Mouse (Mus musculus) A20 (cell line): ENCODE data around the gene Gm20696.

ENCODE experiments used
- DNase-seq: peaks from one replicate; pipeline ENCODE4 v3.0.0-alpha.2; 2011; ENCODE audit warnings: low read depth, low spot score

The Gm20696 gene

DNA sequence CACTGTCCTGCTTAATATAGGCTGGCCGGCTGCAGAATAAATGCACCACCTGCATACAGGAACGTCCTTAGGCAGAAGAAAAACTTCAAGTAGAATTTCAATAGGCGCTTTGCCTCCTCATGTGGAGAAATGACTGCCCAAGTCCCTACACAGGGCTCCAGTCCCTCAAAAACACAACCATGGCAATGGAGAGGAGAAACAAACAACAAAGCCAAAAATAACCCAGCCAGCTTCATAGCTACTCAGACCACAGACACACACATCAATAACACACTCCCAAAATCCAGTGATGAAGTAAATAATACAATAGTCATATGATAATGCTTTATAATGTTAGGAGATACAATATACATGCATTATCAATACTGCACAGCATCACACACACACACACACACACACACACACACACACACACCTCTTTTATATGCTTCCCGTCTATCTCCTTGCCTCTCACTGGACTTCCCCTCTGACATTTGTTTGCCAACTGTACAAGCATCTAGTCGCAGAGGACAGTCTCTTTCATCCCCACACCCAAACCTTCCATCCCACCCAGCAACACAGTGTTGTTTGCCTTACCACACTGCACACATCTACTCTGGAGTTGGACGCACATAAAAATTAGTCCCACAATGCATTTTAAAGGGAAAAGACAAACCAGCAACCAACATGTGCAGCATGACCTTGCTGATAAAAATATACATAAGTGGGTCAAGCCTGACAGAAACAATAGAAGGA is 306.7 kb downstream of the Gm20696 start:
- DNase-seq, result no peak

DNA sequence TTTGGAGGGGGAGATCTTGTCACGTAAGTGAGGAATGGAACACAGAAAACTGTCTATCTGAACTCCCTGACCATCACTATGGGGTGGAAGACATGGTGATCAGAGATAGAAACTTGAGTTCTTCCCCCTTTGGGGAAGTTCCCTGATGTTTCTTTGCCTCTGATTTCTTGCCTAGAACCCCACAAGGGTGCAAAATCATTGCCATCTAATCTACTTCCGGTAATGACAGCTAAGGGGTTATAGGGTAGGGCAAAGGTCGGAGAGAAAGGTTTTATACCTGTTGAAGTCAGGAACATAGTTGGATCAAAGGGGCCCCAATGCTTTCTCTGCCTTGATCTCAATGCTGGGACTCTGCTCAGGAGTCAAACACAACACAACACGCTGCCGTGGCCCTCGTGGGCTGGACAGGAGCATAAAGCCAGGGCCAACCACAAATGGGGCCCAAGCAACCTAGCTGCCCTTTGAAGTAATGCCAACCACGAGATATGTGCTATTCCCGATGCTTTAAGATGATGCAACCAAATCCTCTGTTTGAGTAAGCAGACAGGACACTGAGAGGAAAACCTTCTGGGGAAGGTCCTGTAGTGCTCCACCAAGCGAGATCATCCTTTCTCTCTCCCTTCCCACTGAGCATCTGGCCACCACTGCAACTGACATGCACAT is 307.4 kb downstream of the Gm20696 start:
- DNase-seq, result peak; percentile 22

DNA sequence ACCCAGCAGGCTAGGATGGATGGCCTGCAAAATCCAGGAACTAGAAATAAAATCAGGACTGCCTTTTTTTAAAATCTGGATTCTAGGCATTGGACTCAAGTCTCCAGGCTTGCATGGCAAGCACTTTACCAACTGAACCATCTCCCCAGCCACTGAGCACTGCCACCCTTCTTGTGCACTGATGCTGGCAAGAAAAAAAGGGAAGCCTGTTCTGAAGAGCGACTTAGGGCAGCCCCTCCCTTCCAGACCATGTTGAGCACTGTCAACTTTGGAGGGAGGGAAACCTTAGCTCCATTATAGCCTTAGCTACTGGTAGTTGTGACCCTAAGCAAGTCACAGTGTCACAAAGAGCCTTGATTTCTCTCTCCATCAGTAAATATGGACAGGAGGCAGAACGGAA is 308.7 kb downstream of the Gm20696 start:
- DNase-seq, result no peak

DNA sequence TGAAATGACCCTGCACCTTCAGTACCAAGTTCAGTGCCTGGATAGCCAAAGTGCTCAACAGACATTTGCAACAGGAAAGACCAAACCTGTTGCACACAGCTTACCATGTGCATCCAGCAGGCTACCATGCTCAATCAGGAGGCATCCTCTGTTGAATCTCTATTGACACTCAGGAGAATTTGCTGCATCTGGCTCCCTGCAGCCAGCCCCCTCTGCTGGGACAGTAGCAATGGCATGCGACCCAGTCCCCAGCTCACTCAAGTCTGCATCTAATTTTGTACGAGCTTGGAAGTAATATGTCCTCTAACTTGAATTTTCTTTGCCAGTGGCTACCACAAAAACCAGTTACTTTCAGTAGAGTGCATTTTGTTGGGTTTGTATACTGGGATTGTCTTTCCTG is 312.3 kb downstream of the Gm20696 start:
- no peak for DNase-seq

DNA sequence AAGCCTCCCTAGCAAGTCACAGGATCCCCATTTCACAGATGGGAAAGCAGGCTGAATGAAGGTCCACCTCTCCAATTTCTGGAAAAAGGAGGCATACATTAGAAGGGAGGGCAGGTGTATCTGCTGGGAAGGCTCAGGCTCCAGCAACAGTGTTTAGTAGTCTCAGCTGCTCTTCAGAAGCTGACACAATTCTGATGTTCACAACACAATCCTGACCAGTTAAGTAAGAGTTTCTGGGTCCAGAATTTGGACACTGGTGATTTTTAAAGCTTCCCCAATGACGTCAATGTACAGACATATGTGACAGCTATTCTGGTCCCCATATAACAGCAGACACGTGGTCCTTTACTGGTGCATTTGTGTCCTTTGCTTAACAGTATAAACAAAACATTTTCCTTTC is 313.2 kb downstream of the Gm20696 start:
- DNase-seq, result no peak

DNA sequence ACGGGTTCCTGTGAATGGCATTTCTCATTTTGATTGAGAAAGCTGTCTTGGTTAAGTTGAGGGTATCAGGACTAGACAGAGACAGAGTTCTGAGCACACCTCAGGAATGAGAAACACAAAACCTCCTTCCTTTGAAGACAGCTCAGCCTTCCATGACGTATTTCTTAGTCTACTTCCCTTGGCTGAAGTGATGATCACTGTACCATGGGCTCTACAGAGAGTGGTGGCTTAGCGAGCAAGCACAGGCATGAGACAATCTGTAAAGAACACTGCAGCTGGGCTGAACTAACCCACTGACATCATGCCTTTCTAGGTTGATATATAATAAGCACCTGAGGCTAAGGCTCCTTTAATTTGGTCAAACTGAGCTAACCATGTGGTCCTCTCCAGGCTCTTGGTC is 316.0 kb downstream of the Gm20696 start:
- DNase-seq, result no peak

DNA sequence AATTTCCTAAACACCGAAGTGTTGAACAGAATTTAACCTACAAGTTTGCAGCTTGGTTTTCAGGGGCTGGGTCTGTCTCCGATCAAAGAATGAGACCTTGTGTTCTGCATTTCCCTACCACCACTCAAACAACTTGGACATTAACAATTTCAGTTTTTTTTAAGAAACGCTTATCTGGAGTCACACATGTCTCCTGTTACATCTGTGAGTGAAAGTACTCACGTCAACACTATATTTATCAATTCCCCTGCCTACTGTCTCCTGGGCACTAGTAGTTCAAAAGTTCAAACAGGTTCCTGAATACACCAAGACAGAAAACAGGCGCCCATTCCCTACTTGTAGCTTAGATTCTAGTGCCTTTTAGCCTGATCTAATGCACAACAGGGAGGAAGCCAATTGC is 316.4 kb downstream of the Gm20696 start:
- no peak for DNase-seq

DNA sequence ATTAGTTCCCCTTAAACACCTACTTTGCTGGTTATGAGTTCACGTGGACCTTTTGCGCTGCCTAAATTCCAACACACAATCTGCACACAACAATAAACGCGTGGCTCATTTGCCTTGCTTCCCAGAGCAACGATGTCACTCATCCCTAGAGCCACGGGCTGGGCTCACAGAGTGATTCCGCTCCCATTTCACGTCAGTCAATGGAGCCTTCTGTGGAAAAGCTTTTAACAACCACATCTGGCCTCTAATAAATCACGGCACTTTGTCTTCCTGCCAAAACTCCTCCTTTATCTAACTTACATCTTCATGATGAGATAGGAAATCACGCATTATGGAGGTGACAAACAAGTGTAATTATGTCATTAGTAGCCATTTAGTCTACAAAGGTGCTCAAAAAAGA is 318.8 kb downstream of the Gm20696 start:
- no peak for DNase-seq

DNA sequence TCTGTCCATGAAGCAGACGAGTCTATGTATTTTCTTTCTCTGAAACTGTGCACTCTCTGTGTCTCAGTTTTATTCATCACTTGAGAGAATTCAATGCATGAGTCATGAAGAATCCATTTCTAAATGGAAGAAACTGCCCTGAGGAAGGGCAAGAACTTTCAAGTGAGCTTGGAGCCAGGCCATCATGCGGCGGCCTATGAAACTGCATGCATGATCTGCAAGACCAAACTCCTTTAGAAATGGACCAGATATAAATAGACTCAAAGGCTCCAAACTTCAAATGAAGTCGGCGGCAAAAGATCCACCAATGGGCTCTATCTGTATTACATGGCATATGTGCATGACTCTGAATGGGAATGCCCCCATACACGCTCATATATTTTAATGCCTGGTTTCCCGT is 321.6 kb downstream of the Gm20696 start:
- DNase-seq, result no peak

DNA sequence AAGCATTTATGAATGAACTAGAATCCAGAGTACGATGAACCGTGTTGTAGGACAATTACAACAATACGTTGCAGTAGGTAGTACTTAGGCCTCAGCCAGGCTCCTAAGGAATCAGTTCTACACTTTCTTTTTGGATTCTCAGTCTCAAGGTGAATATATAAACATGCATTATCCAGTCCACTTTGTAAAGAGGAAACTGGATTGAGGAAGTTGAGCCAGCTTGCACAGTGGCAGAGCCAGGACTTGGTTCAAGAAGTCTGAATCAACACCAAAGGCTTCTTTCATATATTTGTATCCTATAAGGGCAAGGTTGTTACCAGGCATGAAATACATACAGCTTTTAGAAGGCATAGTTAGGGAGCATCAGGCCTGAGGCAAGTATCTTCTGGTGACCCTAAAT is 322.2 kb downstream of the Gm20696 start:
- DNase-seq, result no peak

DNA sequence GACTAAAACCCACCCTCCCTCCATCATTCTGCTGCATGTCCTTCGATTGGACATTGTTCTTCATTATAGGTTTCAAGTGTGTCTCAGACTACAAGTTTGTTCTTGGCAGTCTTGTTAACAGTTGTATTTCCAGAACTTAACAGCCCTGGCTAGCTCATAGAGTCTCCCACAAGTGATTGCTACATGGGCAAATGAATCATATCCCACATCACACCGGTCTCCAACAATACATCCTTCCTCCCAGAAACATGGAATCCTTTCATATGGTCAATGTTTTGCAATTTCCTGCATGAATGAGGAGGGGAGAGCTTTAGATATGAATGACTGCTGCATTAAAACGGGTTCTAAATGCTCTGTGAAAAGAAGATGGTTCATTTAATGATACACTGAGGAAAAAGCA is 322.8 kb downstream of the Gm20696 start:
- no peak for DNase-seq

DNA sequence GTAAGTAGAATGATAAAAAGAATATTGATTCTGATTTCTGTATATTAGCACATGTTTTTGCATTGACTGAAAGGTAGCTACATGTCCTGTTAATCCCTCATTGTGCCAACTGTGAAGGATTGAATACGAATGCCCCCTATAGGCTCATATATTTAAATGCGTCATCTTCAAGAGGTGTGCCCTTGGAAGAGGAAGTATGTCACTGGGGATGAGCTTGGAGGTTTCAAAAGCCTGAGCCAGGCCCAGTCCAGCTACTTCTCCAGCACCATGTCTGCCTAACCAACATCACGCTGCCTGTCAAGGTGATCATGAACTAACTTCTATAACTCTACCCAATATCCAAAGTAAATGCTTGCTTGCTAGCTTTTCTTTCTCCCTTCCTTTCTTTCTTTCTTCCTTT is 324.2 kb downstream of the Gm20696 start:
- peak; percentile 43 for DNase-seq

DNA sequence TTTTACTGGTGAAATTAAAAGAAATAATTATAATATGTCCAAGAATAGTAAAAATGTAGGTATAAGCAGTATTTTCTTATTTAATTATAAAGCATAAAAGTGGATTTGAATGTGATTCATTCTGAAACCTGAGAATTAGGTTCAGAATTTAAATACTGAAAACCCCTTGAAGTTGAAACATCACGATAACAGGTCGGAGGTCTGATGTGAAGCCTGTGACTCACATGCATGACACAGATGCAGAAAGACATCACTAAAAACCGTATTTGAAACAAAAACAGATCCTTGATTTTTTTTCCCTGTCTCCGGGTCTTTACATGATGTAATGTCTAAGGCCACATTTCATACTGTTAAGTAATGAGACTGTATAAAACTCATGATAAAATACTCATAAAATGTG is 325.7 kb downstream of the Gm20696 start:
- DNase-seq, result peak; percentile 71

DNA sequence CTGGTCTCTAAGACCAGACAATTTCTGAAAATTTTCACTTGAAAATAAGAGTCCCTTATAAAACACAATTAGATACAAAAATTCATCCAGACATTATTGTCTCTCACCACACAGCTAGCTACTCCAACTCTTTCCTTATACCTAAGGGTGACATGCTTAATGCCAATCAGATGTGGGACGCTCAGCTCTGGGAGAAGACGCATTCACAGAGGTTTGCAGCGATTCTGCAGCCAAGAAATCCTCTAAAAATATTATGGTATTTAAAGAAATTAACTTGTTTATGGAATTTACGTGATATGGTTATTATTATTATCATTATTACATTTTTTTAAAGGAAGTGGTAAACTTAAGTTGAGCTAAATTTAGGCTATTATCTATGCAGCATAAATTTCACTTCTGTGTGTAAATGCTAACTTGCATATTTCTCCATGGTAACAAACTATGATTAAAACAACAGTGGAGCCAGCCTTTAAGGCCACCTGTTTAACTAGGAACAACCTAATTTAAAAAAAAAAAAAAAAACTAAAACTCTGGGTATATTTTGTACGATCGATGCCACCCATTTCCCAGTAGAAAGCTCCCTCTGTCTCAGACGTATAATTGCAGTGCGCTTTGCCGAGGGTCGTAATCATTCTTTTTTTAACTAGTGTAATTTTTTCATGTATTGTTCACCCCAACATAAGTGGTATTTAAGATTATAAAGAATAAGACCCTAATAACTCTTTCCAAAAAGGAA is 326.4 kb downstream of the Gm20696 start:
- peak; percentile 71 for DNase-seq

DNA sequence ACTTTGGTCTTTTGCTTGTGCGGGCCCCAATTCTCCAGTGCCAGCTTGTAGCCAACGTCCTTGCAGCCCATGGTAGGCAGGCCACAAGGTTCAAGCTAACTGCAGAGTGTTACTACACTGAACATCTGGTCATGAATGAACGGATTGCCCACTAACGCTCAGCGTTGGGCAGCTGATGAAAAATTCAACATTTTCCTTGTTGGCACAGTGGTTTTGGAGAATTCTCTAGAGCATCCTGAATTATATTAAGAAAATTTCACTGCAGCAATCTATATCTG is 327.3 kb downstream of the Gm20696 start:
- DNase-seq, result peak; percentile 72

DNA sequence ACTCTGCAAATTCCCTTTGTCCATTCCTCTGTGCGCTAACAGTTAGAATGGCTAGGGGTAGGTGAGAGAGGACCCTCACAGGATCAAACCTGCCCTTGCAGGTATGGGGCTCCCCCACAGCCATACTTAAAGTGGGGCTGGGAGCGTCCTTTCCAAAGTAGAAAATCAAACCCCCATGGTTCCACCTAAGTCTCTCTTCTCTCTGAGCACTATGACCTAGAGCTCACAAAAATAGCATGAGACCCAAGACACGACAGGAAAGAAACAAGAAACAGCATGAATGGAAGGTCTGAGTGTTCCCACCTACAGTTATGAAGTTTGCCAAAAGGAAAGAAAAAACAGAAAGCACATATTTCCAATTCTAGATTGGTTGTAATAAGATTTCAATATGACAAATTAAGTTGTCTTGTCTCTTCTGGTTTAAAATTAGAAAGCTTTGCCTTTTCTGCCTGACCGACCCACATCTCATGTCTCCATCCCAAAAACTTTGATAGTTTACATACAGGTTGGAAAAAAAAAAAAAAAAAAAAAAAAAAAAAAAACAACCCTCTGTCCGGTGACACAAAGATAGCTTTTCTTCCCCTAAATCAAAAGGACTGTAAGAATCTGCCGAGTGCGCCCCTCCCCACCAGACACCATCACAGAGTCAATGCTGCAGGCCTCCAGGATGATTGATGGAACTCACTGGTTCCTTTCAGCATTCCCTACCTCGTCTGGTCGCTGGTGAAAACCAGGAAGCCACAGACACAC is 327.8 kb downstream of the Gm20696 start:
- no peak for DNase-seq

DNA sequence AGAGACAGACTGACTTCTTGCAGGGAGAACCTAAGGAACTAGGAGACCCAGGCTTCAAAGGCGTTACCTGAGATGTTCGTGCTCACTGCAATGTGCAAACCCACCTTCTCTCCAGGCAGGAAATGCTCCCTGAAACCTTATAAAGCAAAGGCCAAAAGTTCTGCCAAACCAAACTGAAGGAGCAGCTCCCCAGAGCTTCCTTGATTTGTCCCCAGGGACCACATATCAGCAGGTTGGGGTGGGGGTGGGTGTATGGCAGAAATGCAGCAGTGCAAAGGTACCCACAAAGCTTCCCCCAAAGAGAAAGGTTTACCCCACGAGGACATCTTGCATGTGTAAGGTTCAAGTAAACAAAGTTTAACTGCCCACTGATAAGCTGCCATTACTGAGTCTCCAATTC is 328.4 kb downstream of the Gm20696 start:
- peak; percentile 23 for DNase-seq

DNA sequence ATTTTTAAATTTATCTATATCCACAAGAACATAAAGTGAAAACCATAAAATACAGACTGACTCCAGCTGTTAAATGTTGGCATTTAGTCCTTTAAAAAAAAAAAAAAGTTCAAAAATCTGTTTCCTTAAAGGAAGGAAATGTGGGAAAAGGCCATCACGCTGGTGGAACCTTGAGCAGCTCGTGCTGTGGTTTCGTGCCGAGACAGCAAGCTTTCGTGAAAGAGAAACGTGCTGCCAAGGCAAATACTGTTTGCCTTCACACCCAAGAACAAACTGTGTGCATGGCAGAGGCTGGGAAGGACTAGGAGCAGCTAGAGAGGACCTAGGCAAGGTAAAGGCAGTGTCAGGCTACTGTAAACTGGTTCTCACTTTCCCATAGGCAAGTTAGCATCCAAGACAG is 329.0 kb downstream of the Gm20696 start:
- no peak for DNase-seq

DNA sequence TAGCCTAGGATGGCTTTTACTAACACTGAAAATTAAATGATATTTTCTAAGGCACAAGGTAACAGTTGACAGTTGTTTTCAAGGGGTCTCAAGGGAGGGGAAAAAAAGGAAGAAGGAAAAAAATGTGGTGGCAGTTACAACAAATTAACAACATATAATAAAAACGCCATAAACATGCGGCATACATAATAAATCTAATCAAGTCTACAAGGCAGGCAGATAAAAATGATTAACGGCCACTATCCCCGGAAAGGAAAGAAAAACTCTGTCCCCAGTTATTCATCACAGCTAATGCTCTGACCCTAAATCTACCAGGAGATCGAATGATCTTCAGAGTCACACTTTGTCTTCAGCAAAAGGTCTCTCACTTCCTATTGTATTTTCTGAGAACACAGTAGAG is 330.4 kb downstream of the Gm20696 start:
- DNase-seq, result no peak

DNA sequence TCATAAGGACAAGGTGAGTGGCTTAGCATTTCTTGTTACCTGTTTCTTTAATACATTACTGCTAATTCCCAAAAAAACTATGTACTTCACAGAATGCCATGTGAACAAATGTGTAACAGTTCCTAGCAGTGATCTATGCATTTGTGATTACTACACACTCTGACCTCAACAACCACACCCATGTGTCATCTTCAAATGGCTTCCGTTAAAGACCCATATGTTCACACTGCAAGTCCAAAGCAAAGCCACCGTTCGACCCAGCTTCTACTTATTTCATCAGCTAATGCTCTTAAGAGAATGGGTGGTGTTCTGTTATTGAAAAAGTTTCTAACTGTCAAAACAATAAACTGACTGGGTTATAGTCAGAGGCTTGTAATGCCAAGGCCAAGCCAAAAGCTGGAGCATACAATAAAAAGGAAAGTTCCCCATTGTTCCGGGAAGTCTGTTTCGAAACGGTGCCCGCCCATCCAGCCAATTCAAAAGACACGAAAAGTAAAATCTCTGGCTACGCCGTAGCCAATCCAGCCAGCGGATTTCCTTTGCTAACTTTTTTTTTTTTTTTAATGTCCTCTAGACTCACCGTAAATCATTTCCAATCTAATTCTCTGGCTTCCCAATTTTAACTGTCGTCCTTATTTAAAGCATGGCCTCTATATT is 331.3 kb downstream of the Gm20696 start:
- no peak for DNase-seq

DNA sequence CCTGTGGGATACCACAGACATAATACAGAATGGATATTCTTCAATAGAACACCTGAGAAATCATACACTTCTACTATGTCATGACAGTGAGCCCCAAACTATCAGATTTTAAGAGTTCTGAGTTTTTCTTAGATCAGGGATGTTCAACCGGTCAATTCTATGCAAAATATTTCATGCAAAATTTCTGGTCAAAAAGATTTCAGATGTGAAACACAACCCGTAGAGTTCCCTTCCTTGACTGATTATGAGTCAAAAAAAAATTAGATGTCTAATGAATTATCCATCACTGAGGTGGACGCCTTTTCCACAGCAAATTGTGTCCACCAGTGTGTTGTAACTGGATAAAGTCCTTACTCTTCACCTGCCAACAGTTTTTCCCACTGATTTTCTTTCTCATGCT is 332.3 kb downstream of the Gm20696 start:
- DNase-seq, result peak; percentile 49

DNA sequence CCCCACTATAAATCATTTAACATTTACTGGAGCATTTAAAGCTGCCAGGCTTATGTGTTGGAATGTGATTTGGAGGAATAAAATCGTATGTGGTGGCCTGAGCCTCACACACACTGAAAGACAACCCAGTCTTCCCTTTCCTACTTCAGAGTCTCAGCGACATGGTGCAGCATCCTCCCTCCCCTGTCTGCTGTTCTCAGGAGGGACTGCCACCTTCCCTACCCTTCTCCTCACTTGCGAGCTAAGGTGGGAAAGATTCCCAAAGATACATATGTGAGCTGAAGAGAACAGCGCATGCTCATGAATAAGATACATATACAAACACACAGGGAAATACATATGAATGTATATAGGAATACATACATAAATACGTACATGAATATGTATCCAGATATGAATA is 333.5 kb downstream of the Gm20696 start:
- DNase-seq, result no peak
